Mouse (Mus musculus) megakaryocyte, adult 5-6 weeks (primary cell): ENCODE data around the gene Vax1. TPM values are rescaled to one million over a fixed set of nuclear protein-coding genes. Genes with fewer than 3 reads are reported as not detected.

Source experiments
- total RNA-seq, 2 experiments: library from RNA; stranded (forward) in 1 of 2; stranded (reverse) in 1 of 2; fragments of 153-499, 151-499 nt in 1 of 2; fragments of 221-1000, 200-1000 nt in 1 of 2; gene quantifications; 2 replicates each; pipeline versions ENCODE4 v1.2.3 to v1.2.4; 2015 to 2017

Vax1 gene
- total RNA-seq, 2 experiments from 2014 or later: not detected

Other genes with a start within 250 kb of the Vax1 start
- not detected in 2 replicates for gene Eno4, start 226.6 kb downstream of the Vax1 start, total RNA-seq (2015)
- gene Eno4, start 226.6 kb downstream of the Vax1 start, total RNA-seq (2017): not detected in 2 replicates
- 0.62 and 0.75 TPM in 2 replicates for gene Hspa12a, start 226.4 kb downstream of the Vax1 start, total RNA-seq (2015)
- 0.16 and 0.48 TPM in 2 replicates for gene Hspa12a, start 226.4 kb downstream of the Vax1 start, total RNA-seq (2017)
- 5.9 and 6.4 TPM in 2 replicates for gene Shtn1, start 94.0 kb downstream of the Vax1 start, total RNA-seq (2015)
- gene Shtn1, start 94.0 kb downstream of the Vax1 start, total RNA-seq (2017): 6.9 and 8.1 TPM in 2 replicates
- gene Kcnk18, start 49.2 kb upstream of the Vax1 start, total RNA-seq (2015): not detected in 2 replicates
- not detected in 2 replicates for gene Kcnk18, start 49.2 kb upstream of the Vax1 start, total RNA-seq (2017)
- 4.8 and 6.4 TPM in 2 replicates for gene Slc18a2, start 90.8 kb upstream of the Vax1 start, total RNA-seq (2015)
- 2.2 and 2.5 TPM in 2 replicates for gene Slc18a2, start 90.8 kb upstream of the Vax1 start, total RNA-seq (2017)
- 585 and 699 TPM in 2 replicates for gene Rps12-ps3, start 152.2 kb upstream of the Vax1 start, total RNA-seq (2015)
- gene Rps12-ps3, start 152.2 kb upstream of the Vax1 start, total RNA-seq (2017): 550 and 766 TPM in 2 replicates
- gene Pdzd8, start 175.7 kb upstream of the Vax1 start, total RNA-seq (2015): 53.5 and 57.7 TPM in 2 replicates
- 48.7 and 58.5 TPM in 2 replicates for gene Pdzd8, start 175.7 kb upstream of the Vax1 start, total RNA-seq (2017)